Mouse (Mus musculus) retina, embryonic 14.5 days (tissue): ENCODE measurements around the gene Igsf8.

ENCODE experiments used
- DNase-seq: peaks from one replicate; pipeline ENCODE4 v3.0.0-alpha.2; 2015; ENCODE audit warnings: low spot score

Igsf8 gene

DNA sequence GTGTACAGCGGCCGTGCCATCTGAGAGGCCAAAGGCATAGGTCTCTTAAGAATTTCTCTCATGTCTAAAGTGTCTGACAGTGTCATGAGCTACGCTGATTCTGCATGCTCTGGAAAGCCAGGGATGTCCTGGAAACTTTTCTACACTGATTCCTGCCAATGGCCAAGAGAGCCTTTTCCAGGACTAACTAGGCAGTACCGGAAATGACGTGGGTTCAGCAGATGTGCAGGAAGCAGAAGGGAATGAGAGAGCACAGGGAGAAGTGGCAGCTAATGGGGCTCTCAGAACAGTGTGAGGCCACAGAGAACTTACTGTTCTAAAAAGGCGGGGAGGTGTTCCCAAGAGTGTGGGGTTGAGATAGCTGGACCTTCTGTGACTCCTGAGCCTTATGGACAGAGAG lies 11.9 kb downstream of the Igsf8 start:
- no peak for DNase-seq

- DNase-seq = no peak
Observed at GRCm38 (mm10) chr1:172274116-172274515, 12.7 kb downstream of the Igsf8 start.

- no peak for DNase-seq
Observed at GRCm38 (mm10) chr1:172274547-172274946, 13.1 kb downstream of the Igsf8 start.

DNA sequence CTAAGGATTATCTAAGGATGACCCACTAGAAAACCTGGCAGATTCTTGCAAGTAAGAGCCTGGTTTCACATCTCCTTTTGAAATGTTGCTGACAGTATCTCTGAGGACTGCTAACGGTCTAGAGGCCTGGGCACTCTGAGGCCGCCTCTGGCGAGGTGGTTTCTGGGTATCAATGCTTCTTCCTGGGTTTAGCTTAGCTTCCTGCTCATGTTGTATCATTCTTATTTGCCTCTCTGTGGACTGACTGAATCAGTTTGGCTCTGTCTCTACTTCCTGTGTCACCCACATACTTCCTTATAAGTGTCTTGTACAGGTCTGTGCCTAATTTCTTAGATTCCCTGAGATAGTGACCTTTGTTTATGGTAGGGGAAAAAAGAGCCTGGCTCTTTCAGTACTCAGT lies 15.7 kb downstream of the Igsf8 start:
- no peak for DNase-seq

- DNase-seq = no peak
Observed at GRCm38 (mm10) chr1:172278328-172278727, 16.9 kb downstream of the Igsf8 start.

GRCm38 (mm10) chr1:172279768-172280509 lies 18.5 kb downstream of the Igsf8 start:
- no peak for DNase-seq

- DNase-seq = no peak
Observed at GRCm38 (mm10) chr1:172281522-172282254, 20.2 kb downstream of the Igsf8 start.

DNA sequence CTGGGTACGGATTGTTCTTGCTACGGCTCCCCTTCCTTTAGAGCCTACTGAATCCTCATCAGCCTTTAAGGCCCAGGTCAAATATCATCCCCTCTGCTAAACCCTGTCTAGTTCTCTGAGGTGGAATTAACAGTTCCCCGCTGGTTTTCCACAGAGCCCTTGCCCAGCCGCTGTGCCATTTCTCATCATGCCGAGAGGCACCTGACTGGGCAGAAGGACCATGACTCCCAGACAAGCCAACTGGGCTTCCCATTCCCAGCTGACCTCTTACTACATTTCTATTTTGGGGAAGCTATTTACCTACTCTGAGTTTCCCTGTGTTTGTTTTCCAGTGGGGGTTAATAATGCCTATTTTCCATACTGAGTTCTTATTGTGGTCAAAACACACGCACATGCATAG lies 21.6 kb downstream of the Igsf8 start:
- DNase-seq = no peak

DNA sequence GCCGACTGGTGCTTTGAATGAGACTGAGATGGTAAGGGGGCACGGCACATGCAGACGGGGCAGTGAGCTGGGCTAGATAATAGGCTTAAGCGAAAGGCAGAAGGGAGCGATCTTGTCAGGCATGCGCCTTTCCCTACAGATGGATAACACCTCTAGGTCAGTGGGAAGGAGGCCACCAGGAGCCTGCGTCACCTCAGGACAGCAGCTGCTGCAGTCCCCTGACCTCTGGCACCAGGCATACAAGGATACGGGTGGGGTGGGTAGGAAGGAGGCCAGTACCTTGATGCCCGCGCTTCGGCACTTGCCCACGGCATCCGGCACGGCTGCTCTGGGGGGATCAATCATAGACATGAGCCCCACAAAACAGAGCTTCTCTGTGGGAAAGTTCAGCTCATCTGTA lies 22.8 kb downstream of the Igsf8 start:
- DNase-seq = no peak

- DNase-seq = no peak
Observed at GRCm38 (mm10) chr1:172286740-172287139, 25.3 kb downstream of the Igsf8 start.

GRCm38 (mm10) chr1:172288900-172289616 lies 27.6 kb downstream of the Igsf8 start:
- DNase-seq = no peak

- no peak for DNase-seq
Observed at GRCm38 (mm10) chr1:172289617-172289946, 28.1 kb downstream of the Igsf8 start.

GRCm38 (mm10) chr1:172292880-172293279 lies 31.4 kb downstream of the Igsf8 start:
- DNase-seq = no peak

DNA sequence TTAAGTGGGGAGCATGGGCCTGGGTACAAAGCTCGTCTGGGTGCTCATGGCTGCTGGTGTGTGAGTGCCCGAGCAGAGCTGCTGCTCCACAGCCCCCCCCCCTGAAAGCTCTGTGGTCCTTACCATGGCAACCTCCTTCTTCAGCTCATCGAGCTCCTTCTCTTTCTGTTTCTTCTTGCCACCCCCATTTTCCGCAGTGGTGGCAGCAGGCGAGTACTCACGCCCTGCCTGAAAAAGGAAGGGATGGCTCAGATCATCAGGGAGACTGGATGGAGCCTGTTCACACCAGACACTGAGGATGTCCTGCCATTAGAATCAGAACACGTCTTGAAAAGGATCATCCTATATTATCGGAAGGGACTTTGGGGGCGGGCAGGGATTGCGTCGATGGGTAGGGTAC lies 32.0 kb downstream of the Igsf8 start:
- DNase-seq = no peak

- DNase-seq = no peak
Observed at GRCm38 (mm10) chr1:172295751-172296197, 34.3 kb downstream of the Igsf8 start.

DNA sequence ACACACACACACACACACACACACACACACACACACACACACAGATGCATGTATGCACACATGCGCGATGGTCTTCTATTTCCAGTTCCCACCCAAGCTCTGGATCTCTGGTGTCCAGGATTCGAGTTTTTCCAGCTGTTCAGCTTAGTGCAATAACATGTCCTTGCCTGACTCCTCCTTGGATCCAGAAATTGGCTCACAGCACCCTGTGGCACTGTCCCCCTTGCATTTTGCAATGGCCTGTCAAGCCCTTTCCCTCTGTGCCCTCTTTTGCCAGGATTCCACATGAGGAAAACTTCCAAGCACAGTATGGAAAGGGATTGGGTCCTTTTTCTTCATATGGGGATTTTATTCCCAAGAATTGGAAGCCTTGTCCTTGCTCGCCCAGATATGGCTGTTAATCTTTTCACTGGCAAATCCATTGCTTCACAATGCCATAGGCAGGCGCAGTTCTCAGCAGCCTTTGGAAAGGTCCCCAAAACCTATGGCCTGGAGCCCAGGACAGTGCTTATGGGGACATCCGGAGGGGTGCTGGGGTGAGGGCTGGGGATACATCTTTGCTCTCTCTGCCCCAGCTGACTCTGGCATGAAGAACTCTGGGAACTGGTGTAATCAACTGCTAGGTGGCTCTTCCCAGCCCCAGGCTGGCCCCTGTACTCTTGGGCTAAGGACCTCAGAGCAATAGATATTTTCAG lies 35.5 kb downstream of the Igsf8 start:
- no peak for DNase-seq

DNA sequence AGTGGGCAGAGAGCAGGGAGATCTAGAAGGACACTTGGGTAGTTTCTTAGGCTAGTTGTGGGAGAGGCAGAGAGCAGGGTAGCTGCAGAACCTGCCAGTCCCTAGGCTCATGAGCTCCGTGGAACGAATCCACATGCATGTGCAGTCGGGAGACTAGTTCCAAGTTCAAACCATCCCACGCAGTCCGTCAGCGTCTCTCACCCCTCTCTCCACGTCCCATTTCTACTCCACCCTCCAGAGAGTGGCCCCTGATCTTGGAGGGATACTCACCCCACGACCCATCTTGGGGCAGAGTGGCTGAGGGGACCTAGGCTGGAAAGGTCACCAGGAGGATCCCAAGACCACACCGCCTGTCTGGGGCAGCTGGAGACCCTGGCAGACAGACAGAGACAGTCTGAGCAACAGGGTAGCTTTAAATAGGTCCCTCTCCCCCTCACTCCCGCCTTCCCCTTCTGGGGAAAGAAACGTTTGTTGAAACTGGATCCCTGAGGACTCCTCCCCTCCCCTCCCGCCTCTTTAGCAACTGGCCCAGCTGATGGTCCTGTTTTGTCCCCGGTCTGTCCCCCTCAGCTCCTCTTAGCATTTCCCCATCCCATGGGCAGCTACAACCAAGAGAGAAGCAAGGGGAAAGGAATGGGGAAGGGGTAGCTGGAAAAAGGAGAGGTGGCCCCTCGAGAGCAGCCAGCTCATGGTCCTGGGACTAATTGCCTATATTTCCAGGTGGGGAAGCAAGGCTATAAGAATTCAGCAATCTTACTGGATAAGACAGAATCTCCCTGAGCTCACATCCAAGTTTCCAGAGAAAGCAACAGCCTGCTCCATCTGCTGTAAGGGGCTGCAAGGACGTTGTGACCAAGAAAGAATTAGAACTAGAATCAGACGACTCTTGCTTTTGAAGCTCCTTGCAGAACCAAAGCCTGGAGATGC lies 36.4 kb downstream of the Igsf8 start, which contains the start of gene Atp1a2:
Gene Atp1a2 (minus strand): TSS at position 454 of the 927 bp plus-strand sequence.
- peak; percentile 57 for DNase-seq

GRCm38 (mm10) chr1:172299528-172299927 lies 38.1 kb downstream of the Igsf8 start:
- DNase-seq = no peak

DNA sequence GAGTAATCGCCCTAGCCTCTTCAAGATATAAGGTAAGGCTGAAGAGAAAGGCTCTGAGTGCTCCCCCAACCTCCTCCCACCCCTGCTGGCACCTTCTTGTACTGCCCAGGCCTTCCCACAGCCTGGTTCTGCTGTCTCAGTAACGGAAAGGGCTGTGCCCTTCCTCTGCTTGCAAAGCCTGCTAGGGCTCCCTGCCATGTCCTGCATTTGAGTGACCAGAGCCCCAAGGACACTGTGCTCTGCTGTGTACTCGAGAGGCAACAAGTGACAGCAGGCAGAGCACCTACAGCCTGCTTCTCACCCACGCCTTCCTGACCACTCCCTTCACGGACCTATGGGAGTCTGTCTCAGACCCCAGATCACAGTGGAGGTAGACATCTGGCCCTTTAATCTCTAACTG lies 38.8 kb downstream of the Igsf8 start:
- peak; percentile 34 for DNase-seq

- no peak for DNase-seq
Observed at GRCm38 (mm10) chr1:172301180-172301579, 39.7 kb downstream of the Igsf8 start.

GRCm38 (mm10) chr1:172302311-172302710 lies 40.9 kb downstream of the Igsf8 start:
- DNase-seq = no peak
